Mouse (Mus musculus) cerebellum, adult 2 months (tissue): ENCODE results near the gene Fam174b.

Experiments used
- CTCF ChIP-seq: fragments of 200-500 bp; IDR thresholded peaks from 2 replicates; pipeline ENCODE4 v1.5.1; 2011; ENCODE audit warnings: low read depth, mild to moderate bottlenecking, control low read depth, low read length, moderate library complexity, borderline replicate concordance; ENCODE audit not compliant: insufficient read depth
- POLR2A ChIP-seq: fragments of 200-500 bp; IDR thresholded peaks from 2 replicates; pipeline ENCODE4 v1.6.1; 2011; ENCODE audit warnings: low read length, control low read depth, borderline replicate concordance; ENCODE audit not compliant: insufficient read depth

- TF ChIP-seq POLR2A = no peak
- TF ChIP-seq CTCF = no peak
These were observed 1.3 kb downstream of the Fam174b start for GRCm38 (mm10) chr7:73741392-73741791.
